Mouse (Mus musculus): ENCODE results near the gene Mtfr1l. TPM values are rescaled to one million over a fixed set of nuclear protein-coding genes. Genes with fewer than 3 reads are reported as not detected.

Mtfr1l gene
- polyA plus RNA-seq, 1 experiment: 88.3 TPM

GRCm38 (mm10) chr4:134546814-134547705 lies 11.9 kb upstream of the Mtfr1l start:
- H3K27ac ChIP-seq (ENCODE audit: insufficient read depth, low read length): no peak overlapping the region
- no peak overlapping the region for H3K4me3 ChIP-seq (ENCODE audit: insufficient read depth, low read length)
- H3K4me1 ChIP-seq (ENCODE audit: control insufficient read depth, insufficient read depth, low read length): peaks cover 7% of the 10 kb centered on the region
- TF ChIP-seq CTCF (IDR thresholded peaks at IDR 0.05; ENCODE audit: borderline replicate concordance, insufficient read depth, low read length) (no peak), POLR2A (IDR thresholded peaks at IDR 0.05; ENCODE audit: low read depth, low read length) (no peak)

DNA sequence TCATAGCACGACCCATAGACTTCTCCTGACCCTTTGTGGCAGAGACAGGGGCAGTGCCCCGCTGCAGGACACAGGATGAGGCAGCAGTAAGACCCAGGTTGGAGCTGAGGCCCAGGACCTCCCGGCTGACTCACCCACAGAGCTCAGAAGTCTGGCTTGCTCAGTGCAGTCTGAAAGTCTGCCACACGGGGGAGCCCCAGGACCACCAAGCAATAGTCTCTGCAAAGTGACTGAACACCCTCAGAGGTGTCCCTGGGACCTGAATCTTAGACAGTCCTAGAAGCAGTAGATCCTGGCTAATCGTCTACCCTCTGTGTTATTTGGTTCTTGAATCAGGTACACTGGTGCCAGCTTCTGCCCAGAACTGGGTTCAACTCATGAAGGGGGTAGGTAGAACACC lies 8.1 kb upstream of the Mtfr1l start:
- TF ChIP-seq CTCF (IDR thresholded peaks at IDR 0.05; ENCODE audit: borderline replicate concordance, insufficient read depth, low read length) (peak; percentile 72), POLR2A (IDR thresholded peaks at IDR 0.05; ENCODE audit: low read depth, low read length) (no peak)
- no peak overlapping the region for H3K27ac ChIP-seq (ENCODE audit: insufficient read depth, low read length)

GRCm38 (mm10) chr4:134542726-134543125 lies 7.5 kb upstream of the Mtfr1l start:
- Histone ChIP-seq H3K4me1 (ENCODE audit: control insufficient read depth, insufficient read depth, low read length) (peaks cover 2% of the 10 kb centered on the region; the same call in 1 of the 2 replicates), H3K27ac (ENCODE audit: insufficient read depth, low read length) (no peak overlapping the region), H3K4me3 (ENCODE audit: insufficient read depth, low read length) (no peak overlapping the region)
- TF ChIP-seq POLR2A (IDR thresholded peaks at IDR 0.05; ENCODE audit: low read depth, low read length): no peak
- TF ChIP-seq CTCF (IDR thresholded peaks at IDR 0.05; ENCODE audit: borderline replicate concordance, insufficient read depth, low read length): no peak

More for the DNA sequence above, 8.1 kb upstream of the Mtfr1l start:
- Histone ChIP-seq H3K4me3 (ENCODE audit: insufficient read depth, low read length) (no peak overlapping the region), H3K4me1 (ENCODE audit: control insufficient read depth, insufficient read depth, low read length) (peaks cover 2% of the 10 kb centered on the region; the same call in 1 of the 2 replicates)

- H3K4me1 ChIP-seq (ENCODE audit: control insufficient read depth, insufficient read depth, low read length): 0 out of 2 replicates have a peak, but pooled peaks cover 4% of the 10 kb centered on the region
- no peak overlapping the region for H3K27ac ChIP-seq (ENCODE audit: insufficient read depth, low read length)
- TF ChIP-seq POLR2A (IDR thresholded peaks at IDR 0.05; ENCODE audit: low read depth, low read length) (no peak), CTCF (IDR thresholded peaks at IDR 0.05; ENCODE audit: borderline replicate concordance, insufficient read depth, low read length) (no peak)
- no peak overlapping the region for H3K4me3 ChIP-seq (ENCODE audit: insufficient read depth, low read length)
Measured at GRCm38 (mm10) chr4:134538997-134539580, 3.9 kb upstream of the Mtfr1l start.

GRCm38 (mm10) chr4:134535787-134536151 lies 582 bp upstream of the Mtfr1l start:
- no peak for TF ChIP-seq CTCF (IDR thresholded peaks at IDR 0.05; ENCODE audit: borderline replicate concordance, insufficient read depth, low read length)
- TF ChIP-seq POLR2A (IDR thresholded peaks at IDR 0.05; ENCODE audit: low read depth, low read length): 0 out of 2 replicates have a peak, but pooled peaks have one; percentile 18
- Histone ChIP-seq H3K4me3 (ENCODE audit: insufficient read depth, low read length) (peak overlapping the region; percentile 48), H3K27ac (ENCODE audit: insufficient read depth, low read length) (peak overlapping the region; percentile 34), H3K4me1 (ENCODE audit: control insufficient read depth, insufficient read depth, low read length) (peaks cover 4% of the 10 kb centered on the region; the same call in 1 of the 2 replicates)

DNA sequence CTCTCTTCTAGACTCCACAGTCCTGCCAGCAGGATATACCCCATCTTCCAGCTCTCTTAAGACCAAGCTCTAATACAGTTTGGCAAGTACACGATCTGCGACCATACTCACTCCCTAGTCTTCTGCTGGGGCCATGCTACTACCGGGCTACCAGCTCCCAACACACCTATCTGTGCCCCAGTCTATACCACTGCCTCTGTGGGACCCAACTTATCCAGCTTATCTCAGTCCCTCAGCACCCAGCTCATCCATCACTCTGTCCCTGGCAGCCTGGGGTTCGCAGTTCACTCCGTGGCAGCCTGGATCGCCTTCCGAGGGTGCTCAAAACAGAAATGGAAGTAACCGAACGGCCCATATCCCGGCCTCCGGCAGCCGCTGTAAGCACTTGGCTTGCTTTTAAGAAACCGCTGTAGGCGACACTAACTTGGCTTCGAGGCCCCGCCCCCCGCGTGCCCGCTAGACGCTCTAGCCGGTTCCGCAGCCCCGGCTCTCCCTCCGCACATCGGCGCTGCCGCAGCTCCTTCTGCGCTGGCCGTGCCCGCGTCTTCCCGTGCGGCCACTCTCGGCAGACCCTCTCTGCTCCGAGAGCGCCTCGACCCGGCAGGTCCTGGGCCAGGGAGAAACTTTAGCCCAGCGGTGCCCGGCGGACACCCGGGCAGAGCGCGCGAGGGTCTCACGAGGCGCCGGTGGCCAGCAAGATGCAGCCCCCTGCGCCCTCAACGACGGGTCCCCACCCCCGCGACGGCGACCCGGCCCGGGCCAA lies 882 bp downstream of the Mtfr1l start:
- Histone ChIP-seq H3K27ac (ENCODE audit: insufficient read depth, low read length) (peak overlapping the region; percentile 45), H3K4me3 (ENCODE audit: insufficient read depth, low read length) (peak overlapping the region; percentile 70), H3K4me1 (ENCODE audit: control insufficient read depth, insufficient read depth, low read length) (peaks cover 4% of the 10 kb centered on the region; the same call in 1 of the 2 replicates)
- TF ChIP-seq CTCF (IDR thresholded peaks at IDR 0.05; ENCODE audit: borderline replicate concordance, insufficient read depth, low read length) (no peak), POLR2A (IDR thresholded peaks at IDR 0.05; ENCODE audit: low read depth, low read length) (peak; percentile 32; the same call in 1 of the 2 replicates)

- Histone ChIP-seq H3K4me3 (ENCODE audit: insufficient read depth, low read length) (peak overlapping the region; percentile 70), H3K4me1 (ENCODE audit: control insufficient read depth, insufficient read depth, low read length) (peaks cover 4% of the 10 kb centered on the region; the same call in 1 of the 2 replicates)
- no peak for TF ChIP-seq CTCF (IDR thresholded peaks at IDR 0.05; ENCODE audit: borderline replicate concordance, insufficient read depth, low read length)
- no peak for TF ChIP-seq POLR2A (IDR thresholded peaks at IDR 0.05; ENCODE audit: low read depth, low read length)
Measured at GRCm38 (mm10) chr4:134533421-134533820, 1.8 kb downstream of the Mtfr1l start.

DNA sequence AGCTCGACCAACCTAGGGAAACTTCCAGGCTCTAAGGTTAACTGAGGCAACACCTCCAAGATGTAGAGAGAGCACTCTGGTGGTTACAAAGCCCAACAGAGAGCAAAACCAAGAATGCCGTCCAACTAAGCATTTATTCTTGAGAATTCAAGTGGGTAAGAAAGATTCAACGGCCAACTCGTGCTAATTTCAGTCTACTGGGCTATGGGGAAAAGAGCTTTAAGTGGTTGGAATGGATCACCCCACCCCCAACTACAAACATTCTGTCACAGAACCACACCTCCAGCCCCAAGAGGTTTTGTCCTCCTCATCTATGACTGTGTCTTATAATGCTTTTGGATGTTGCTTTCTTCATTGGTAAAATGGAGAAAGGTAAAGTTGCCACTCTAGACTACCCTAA lies 2.3 kb downstream of the Mtfr1l start:
- Histone ChIP-seq H3K4me1 (ENCODE audit: control insufficient read depth, insufficient read depth, low read length) (peaks cover 4% of the 10 kb centered on the region; the same call in 1 of the 2 replicates), H3K27ac (ENCODE audit: insufficient read depth, low read length) (no peak overlapping the region), H3K4me3 (ENCODE audit: insufficient read depth, low read length) (no peak overlapping the region)
- TF ChIP-seq CTCF (IDR thresholded peaks at IDR 0.05; ENCODE audit: borderline replicate concordance, insufficient read depth, low read length): no peak
- TF ChIP-seq POLR2A (IDR thresholded peaks at IDR 0.05; ENCODE audit: low read depth, low read length): no peak

More at GRCm38 (mm10) chr4:134533421-134533820, 1.8 kb downstream of the Mtfr1l start:
- H3K27ac ChIP-seq (ENCODE audit: insufficient read depth, low read length): no peak overlapping the region

GRCm38 (mm10) chr4:134526220-134526619 lies 9.0 kb downstream of the Mtfr1l start:
- Histone ChIP-seq H3K27ac (ENCODE audit: insufficient read depth, low read length) (no peak overlapping the region), H3K4me1 (ENCODE audit: control insufficient read depth, insufficient read depth, low read length) (no peaks in the 10 kb centered on the region), H3K4me3 (ENCODE audit: insufficient read depth, low read length) (no peak overlapping the region)
- no peak for TF ChIP-seq POLR2A (IDR thresholded peaks at IDR 0.05; ENCODE audit: low read depth, low read length)
- no peak for TF ChIP-seq CTCF (IDR thresholded peaks at IDR 0.05; ENCODE audit: borderline replicate concordance, insufficient read depth, low read length)

Measured in embryonic fibroblast, embryonic 13.5 days (primary cell).